Mouse (Mus musculus) heart, embryonic 10.5 days (tissue): ENCODE data around the gene Pdhb. TPM values are rescaled to one million over a fixed set of nuclear protein-coding genes. Genes with fewer than 3 reads are reported as not detected.
"Not testable (repeated sequence)": the region's sequence is repeated elsewhere in the genome, so short reads cannot be mapped to it uniquely, and the experiment has no call there.

ENCODE experiments used
- DNase-seq: peaks from one replicate; pipeline ENCODE4 v3.0.0-alpha.2; 2017; ENCODE audit warnings: low spot score
- H3K27ac ChIP-seq: fragments of 300-500 bp; sonication (generic); 2 replicates; pipeline ENCODE4 v1.5.1; 2016; ENCODE audit warnings: mild to moderate bottlenecking
- H3K27me3 ChIP-seq: fragments of 300-500 bp; sonication (generic); 2 replicates; pipeline ENCODE4 v1.6.1; 2016; ENCODE audit warnings: mild to moderate bottlenecking; ENCODE audit not compliant: poor library complexity, insufficient read depth, severe bottlenecking
- H3K36me3 ChIP-seq: fragments of 300-500 bp; sonication (generic); 2 replicates; pipeline ENCODE4 v1.6.1; 2016; ENCODE audit warnings: mild to moderate bottlenecking, moderate library complexity
- H3K4me1 ChIP-seq: fragments of 300-500 bp; sonication (generic); 2 replicates; pipeline ENCODE4 v1.6.1; 2016; ENCODE audit warnings: mild to moderate bottlenecking
- H3K4me3 ChIP-seq: fragments of 300-500 bp; sonication (generic); 2 replicates; pipeline ENCODE4 v1.5.1; 2016; ENCODE audit warnings: mild to moderate bottlenecking, moderate library complexity
- H3K9me3 ChIP-seq: fragments of 300-500 bp; sonication (generic); 2 replicates; pipeline ENCODE4 v1.6.1; 2016; ENCODE audit warnings: mild to moderate bottlenecking, moderate library complexity
- WGBS: fragments of 180-500 bp; shearing (Covaris S2); methylation state at CpG from one replicate; pipeline ENCODE4 v1.1.7; 2016; 5-methylcytosine and 5-hydroxymethylcytosine counted together
- polyA plus RNA-seq: library from polyadenylated mRNA; unstranded; fragments of >200 nt; fragmentation: Nextera tagmentation; extraction: Ambion mirVana; gene quantifications from 2 replicates; pipeline ENCODE4 v1.2.1, GENCODE M21; 2016

Gene Pdhb
- polyA plus RNA-seq, 1 experiment from 2014 or later, result 332 TPM

GRCm38 (mm10) chr14:8180371-8181035 lies 7.7 kb upstream of the Pdhb start:
- Histone ChIP-seq H3K27ac (no peak overlapping the region), H3K9me3 (no peaks in the 10 kb centered on the region), H3K36me3 (no peaks in the 10 kb centered on the region), H3K27me3 (no peaks in the 10 kb centered on the region), H3K4me1 (no peaks in the 10 kb centered on the region), H3K4me3 (no peak overlapping the region)
- WGBS, result 57% methylated on average over 4 of the region's 4 CpGs
- DNase-seq, result peak; percentile 60

DNA sequence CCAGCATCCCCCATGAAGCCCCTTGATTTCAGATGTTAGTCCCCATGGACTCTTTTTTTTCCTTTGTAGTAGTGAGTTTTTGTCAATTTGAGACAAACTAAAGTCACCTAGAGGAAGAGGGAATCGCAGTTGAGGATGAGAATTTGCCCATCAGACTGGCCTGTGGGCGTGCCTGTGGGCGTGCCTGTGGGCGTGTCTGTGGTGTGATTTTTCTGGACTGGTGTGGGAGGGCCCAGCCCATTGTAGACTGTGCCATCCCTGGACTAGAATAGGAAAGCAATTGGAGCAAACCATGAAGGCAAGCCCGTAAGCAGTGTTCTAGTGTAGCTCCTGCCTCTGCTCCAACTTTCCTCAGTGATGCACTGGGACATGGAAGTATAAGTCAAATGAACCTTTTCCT lies 3.4 kb upstream of the Pdhb start:
- Histone ChIP-seq H3K9me3 (no peaks in the 10 kb centered on the region), H3K4me1 (peaks cover 7% of the 10 kb centered on the region), H3K4me3 (no peak overlapping the region), H3K27me3 (no peaks in the 10 kb centered on the region), H3K27ac (no peak overlapping the region), H3K36me3 (no peaks in the 10 kb centered on the region)
- WGBS, result 66% methylated on average over 5 of the region's 5 CpGs
- peak; percentile 69 for DNase-seq

DNA sequence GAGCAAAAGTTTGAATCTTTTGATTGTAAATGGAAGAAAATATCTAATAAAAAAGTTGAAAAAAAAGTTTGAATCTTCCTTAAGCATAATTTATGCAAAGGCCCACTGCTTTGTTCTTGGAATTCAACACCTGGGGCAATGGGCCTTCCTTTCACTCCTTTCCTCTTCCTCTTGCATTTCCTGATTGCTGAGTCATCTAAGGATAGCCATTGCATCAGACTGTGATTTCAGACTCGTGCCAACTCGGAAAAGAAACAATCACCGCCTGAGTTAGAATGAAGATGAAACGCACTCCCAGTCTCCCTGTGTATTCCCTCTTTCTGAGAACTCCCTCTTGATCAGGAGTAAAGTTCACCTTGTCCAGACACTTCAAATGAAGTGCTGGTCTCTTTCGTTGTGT lies 1.8 kb upstream of the Pdhb start:
- H3K27me3 ChIP-seq, result no peaks in the 10 kb centered on the region
- no peak overlapping the region for H3K27ac ChIP-seq
- DNase-seq, result no peak
- H3K4me3 ChIP-seq, result no peak overlapping the region
- WGBS, result 86% methylated on average over 5 of the region's 5 CpGs
- no peaks in the 10 kb centered on the region for H3K9me3 ChIP-seq
- peaks cover 7% of the 10 kb centered on the region for H3K4me1 ChIP-seq
- H3K36me3 ChIP-seq, result peaks cover 16% of the 10 kb centered on the region

DNA sequence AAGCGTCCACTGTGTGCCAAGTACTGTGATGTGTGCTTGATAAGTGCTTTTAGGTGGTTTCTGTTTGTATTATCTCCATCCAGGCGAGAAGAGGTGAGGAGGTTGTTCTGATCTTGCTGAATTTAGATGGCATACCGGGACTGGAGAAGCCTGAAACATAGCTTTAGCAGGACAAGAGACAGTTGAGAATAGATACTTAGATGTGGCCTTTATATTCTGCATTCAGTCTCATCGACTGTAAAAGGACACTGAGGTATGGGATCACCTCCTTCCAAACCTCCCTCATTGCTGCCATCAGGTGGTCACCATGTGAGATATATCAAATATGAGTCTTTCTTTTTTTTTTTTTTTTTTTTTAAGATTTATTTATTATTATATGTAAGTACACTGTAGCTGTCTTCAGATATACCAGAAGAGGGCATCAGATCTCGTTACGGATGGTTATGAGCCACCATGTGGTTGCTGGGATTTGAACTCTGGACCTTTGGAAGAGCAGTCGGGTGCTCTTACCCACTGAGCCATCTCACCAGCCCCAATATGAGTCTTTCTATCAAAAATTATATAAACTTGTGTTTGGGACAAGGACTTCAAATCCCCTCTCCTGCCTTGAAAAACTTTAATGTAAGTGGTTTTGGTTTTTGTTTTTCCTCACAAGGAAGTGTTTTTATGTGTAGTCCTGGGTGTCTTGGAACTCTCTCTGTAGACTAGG lies 871 bp upstream of the Pdhb start:
- peaks cover 25% of the 10 kb centered on the region for H3K36me3 ChIP-seq
- 33% methylated on average over 7 of the region's 7 CpGs for WGBS
- H3K4me3 ChIP-seq, result peak overlapping the region; percentile 96
- not testable (repeated sequence) for H3K27me3 ChIP-seq, DNase-seq, H3K9me3 ChIP-seq, H3K4me1 ChIP-seq
- H3K27ac ChIP-seq, result peak overlapping the region; percentile 98

DNA sequence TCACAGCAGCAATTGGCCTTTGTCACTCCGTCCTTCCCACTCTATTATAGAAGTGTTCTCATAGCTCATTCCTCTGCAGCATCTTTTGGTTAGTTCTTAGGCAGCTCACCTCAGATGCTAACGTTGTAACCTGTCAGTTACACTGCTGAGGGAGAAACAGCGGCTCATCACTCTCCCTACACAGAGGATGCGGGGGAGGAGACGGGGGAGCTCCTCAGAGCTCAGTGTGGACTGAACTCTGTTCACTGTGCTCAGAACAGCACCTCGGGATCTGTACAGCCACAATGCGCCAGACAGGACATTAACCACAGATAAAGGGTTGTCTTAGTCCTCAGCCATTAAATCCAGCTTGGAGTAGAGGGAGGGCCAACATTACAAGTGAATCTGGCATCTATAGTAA lies 8.4 kb downstream of the Pdhb start:
- H3K27me3 ChIP-seq, result no peaks in the 10 kb centered on the region

DNA sequence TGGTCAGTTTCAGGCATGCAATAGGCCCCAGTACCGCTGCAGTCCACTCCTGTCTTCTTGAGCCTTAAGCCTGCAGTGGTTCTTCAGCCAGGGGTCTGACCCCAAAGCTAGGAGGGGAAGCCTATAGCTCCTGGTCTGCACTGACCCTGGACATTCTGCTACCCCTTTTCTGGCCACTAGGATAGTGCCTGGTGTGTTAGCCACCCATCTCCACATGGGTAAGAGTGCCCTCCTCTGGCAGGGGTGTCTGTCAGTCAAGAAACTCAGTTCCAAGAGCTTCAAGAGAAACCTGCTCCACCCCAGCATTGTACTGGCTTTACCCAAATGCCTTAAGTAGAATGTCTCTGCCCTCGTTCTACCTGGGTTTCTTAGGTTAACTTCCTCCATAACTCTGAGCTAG lies 11.0 kb downstream of the Pdhb start:
- 82% methylated on average over 2 of the region's 2 CpGs for WGBS

More for the DNA sequence above, 8.4 kb downstream of the Pdhb start:
- no peak overlapping the region for H3K4me3 ChIP-seq
- H3K4me1 ChIP-seq, result no peaks in the 10 kb centered on the region
- H3K27ac ChIP-seq, result no peak overlapping the region
- WGBS, result 77% methylated on average over 7 of the region's 7 CpGs
- no peaks in the 10 kb centered on the region for H3K9me3 ChIP-seq
- H3K36me3 ChIP-seq, result peaks cover 85% of the 10 kb centered on the region
- DNase-seq, result no peak

DNA sequence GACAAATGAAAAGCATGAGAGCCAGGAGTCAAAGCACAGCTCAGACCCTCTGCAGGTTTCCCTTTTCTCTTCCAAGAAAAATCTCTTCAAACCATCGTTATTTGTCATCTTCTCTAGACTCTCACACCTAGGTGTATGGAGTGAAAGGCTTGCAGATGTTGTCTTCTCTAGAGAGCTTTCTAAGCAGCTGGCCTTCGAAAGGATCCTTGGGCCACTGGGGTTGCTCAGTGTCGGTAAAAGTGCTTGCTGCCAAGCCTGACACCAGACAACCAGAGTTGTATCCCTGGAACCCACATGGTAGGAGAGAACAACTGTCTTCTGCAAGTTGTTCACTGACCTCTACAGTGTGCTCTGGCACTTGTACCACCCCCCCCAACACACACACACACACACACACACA lies 13.7 kb downstream of the Pdhb start:
- Histone ChIP-seq H3K4me1 (no peaks in the 10 kb centered on the region), H3K27me3 (no peaks in the 10 kb centered on the region), H3K9me3 (no peaks in the 10 kb centered on the region), H3K4me3 (no peak overlapping the region), H3K27ac (no peak overlapping the region), H3K36me3 (peaks cover 39% of the 10 kb centered on the region)
- 72% methylated on average over 3 of the region's 3 CpGs for WGBS
- DNase-seq, result no peak

More for the DNA sequence above, 11.0 kb downstream of the Pdhb start:
- H3K4me3 ChIP-seq, result no peak overlapping the region
- H3K9me3 ChIP-seq, result no peaks in the 10 kb centered on the region
- peaks cover 61% of the 10 kb centered on the region for H3K36me3 ChIP-seq
- H3K27me3 ChIP-seq, result no peaks in the 10 kb centered on the region
- H3K27ac ChIP-seq, result no peak overlapping the region
- no peak for DNase-seq
- no peaks in the 10 kb centered on the region for H3K4me1 ChIP-seq

DNA sequence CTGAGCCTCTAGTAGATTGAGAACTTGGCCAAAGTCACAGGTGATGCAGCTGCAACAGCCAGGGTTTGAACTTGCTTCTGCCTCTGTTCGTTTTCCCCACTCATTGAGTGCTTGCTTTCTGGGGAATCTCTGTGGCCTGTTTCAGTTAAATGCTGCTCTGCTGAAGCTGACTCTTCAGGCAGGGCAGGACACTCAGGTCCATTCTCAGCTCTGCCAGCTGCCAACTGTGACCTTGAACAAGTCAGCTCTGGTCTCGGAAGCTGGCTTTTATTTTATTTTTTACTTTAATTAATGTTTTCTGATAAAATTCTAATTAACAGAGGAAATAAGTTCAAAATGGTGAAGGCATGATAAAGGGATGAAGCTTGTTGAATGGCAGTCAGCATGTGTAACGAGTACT lies 14.1 kb downstream of the Pdhb start:
- no peak for DNase-seq
- peaks cover 35% of the 10 kb centered on the region for H3K36me3 ChIP-seq

GRCm38 (mm10) chr14:8156947-8157346 lies 15.9 kb downstream of the Pdhb start:
- DNase-seq, result no peak
- H3K4me3 ChIP-seq, result no peak overlapping the region
- H3K9me3 ChIP-seq, result no peaks in the 10 kb centered on the region
- peaks cover 30% of the 10 kb centered on the region for H3K36me3 ChIP-seq
- H3K27me3 ChIP-seq, result no peaks in the 10 kb centered on the region
- H3K27ac ChIP-seq, result no peak overlapping the region
- 36% methylated on average over 3 of the region's 3 CpGs for WGBS
- H3K4me1 ChIP-seq, result no peaks in the 10 kb centered on the region

More for the DNA sequence above, 14.1 kb downstream of the Pdhb start:
- Histone ChIP-seq H3K9me3 (no peaks in the 10 kb centered on the region), H3K4me1 (no peaks in the 10 kb centered on the region), H3K4me3 (no peak overlapping the region), H3K27me3 (no peaks in the 10 kb centered on the region), H3K27ac (no peak overlapping the region)
- WGBS, result 83% methylated on average over 3 of the region's 3 CpGs

DNA sequence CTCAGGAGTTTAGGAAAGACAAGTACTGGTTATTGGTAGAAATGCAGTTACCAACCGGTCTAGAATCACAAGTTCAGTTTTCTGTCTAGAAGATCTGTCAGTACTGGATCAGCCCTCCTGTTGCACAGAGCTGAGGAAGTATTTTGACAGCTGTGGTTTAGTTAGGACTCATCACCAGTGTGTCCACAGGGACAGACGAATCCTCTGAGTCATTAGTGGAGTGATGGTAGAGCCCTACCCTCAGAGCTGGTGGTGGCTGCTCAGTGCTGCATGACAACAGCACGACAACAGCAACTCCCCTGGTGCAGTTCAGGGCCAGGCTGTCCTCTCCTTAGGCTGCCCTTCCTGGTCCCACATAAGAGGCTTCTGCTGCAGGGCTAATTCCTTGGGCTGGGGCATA lies 18.8 kb downstream of the Pdhb start:
- Histone ChIP-seq H3K4me1 (no peaks in the 10 kb centered on the region), H3K27ac (no peak overlapping the region), H3K36me3 (peaks cover 24% of the 10 kb centered on the region), H3K27me3 (no peaks in the 10 kb centered on the region), H3K4me3 (no peak overlapping the region), H3K9me3 (no peaks in the 10 kb centered on the region)
- WGBS, result 75% methylated on average over 3 of the region's 3 CpGs
- DNase-seq, result no peak

GRCm38 (mm10) chr14:8151757-8152156 lies 21.1 kb downstream of the Pdhb start:
- no peaks in the 10 kb centered on the region for H3K27me3 ChIP-seq
- 89% methylated on average over 5 of the region's 5 CpGs for WGBS
- H3K36me3 ChIP-seq, result peaks cover 27% of the 10 kb centered on the region
- peaks cover under 1% of the 10 kb centered on the region; the same call in 1 of the 2 replicates for H3K4me1 ChIP-seq
- DNase-seq, result no peak
- no peak overlapping the region for H3K27ac ChIP-seq
- no peak overlapping the region for H3K4me3 ChIP-seq
- no peaks in the 10 kb centered on the region for H3K9me3 ChIP-seq

GRCm38 (mm10) chr14:8148842-8149241 lies 24.0 kb downstream of the Pdhb start:
- Histone ChIP-seq H3K27ac (no peak overlapping the region), H3K9me3 (no peaks in the 10 kb centered on the region), H3K4me1 (peaks cover 12% of the 10 kb centered on the region), H3K27me3 (no peaks in the 10 kb centered on the region), H3K36me3 (peaks cover 42% of the 10 kb centered on the region), H3K4me3 (no peak overlapping the region)
- DNase-seq, result no peak
- 88% methylated on average over 8 of the region's 8 CpGs for whole genome bisulfite sequencing

DNA sequence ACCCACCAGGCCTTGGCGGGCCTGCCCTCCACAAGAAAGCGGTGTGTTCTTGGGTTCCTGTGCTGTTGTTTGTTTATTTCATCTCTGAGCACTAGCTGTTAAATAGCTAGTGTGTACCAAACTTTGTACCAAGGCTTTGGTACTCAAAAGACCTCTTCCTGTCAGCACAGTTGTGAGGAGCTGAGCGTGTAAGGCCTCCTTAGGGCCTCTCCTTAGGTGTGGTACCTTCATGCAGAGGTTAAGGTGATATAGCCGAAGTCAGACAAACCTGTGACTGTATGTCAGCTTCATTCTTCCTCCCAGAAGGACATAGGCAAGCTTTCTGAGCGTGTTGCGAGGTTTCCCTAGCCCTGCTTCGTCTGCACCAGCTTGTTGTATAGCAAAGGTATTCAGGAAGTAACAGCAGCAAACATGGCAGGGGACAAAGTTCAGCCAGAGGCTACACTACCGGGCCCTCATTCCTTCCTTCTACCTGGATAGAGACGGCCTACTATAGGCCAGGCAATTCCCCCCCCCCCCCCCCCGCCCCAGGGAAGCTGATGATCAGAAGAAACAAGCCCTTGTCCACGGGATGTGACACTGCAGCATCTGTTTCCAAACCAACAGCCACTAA lies 26.1 kb downstream of the Pdhb start:
- H3K27ac ChIP-seq, result no peak overlapping the region

More for the DNA sequence above, 26.1 kb downstream of the Pdhb start:
- 75% methylated on average over 11 of the region's 11 CpGs for WGBS
- H3K4me1 ChIP-seq, result peaks cover 12% of the 10 kb centered on the region
- peaks cover 41% of the 10 kb centered on the region for H3K36me3 ChIP-seq
- DNase-seq, result no peak
- H3K4me3 ChIP-seq, result no peak overlapping the region
- no peaks in the 10 kb centered on the region for H3K27me3 ChIP-seq
- no peaks in the 10 kb centered on the region for H3K9me3 ChIP-seq
